Mouse (Mus musculus) testis, postnatal 10 days (tissue): ENCODE data around the gene B830017H08Rik.

Source experiments
- DNase-seq: peaks from one replicate; pipeline ENCODE4 v3.0.0; 2021; ENCODE audit warnings: low spot score

B830017H08Rik gene

GRCm38 (mm10) chr16:17832821-17833220 lies at the start of gene B830017H08Rik:
Gene B830017H08Rik (plus strand): TSS chr16:17833121.
- DNase-seq: no peak

- DNase-seq: no peak
Measured at GRCm38 (mm10) chr16:17785337-17785736, 47.6 kb upstream of the B830017H08Rik start.

GRCm38 (mm10) chr16:17792728-17793127 lies 40.2 kb upstream of the B830017H08Rik start:
- DNase-seq: no peak

GRCm38 (mm10) chr16:17794047-17794446 lies 38.9 kb upstream of the B830017H08Rik start:
- no peak for DNase-seq

GRCm38 (mm10) chr16:17795643-17796042 lies 37.3 kb upstream of the B830017H08Rik start:
- DNase-seq: no peak

GRCm38 (mm10) chr16:17796519-17796918 lies 36.4 kb upstream of the B830017H08Rik start:
- no peak for DNase-seq

GRCm38 (mm10) chr16:17796971-17797811 lies 35.7 kb upstream of the B830017H08Rik start, which contains the start of gene Scarf2:
Gene Scarf2 (plus strand): TSS chr16:17797282.
- DNase-seq: peak; percentile 82

- peak; percentile 54 for DNase-seq
Measured at GRCm38 (mm10) chr16:17797812-17798311, 35.1 kb upstream of the B830017H08Rik start.

GRCm38 (mm10) chr16:17798321-17799180 lies 34.4 kb upstream of the B830017H08Rik start:
- peak; percentile 76 for DNase-seq

GRCm38 (mm10) chr16:17799584-17799983 lies 33.3 kb upstream of the B830017H08Rik start:
- DNase-seq: no peak

GRCm38 (mm10) chr16:17801777-17802455 lies 31.0 kb upstream of the B830017H08Rik start:
- peak; percentile 55 for DNase-seq

- no peak for DNase-seq
Measured at GRCm38 (mm10) chr16:17802456-17802838, 30.5 kb upstream of the B830017H08Rik start.

GRCm38 (mm10) chr16:17802839-17803674 lies 29.9 kb upstream of the B830017H08Rik start:
- DNase-seq: peak; percentile 59

GRCm38 (mm10) chr16:17803675-17804448 lies 29.1 kb upstream of the B830017H08Rik start:
- DNase-seq: no peak

- no peak for DNase-seq
Measured at GRCm38 (mm10) chr16:17804449-17804912, 28.4 kb upstream of the B830017H08Rik start.

GRCm38 (mm10) chr16:17804982-17805381 lies 27.9 kb upstream of the B830017H08Rik start:
- no peak for DNase-seq

GRCm38 (mm10) chr16:17806581-17807191 lies 26.2 kb upstream of the B830017H08Rik start:
- no peak for DNase-seq

- DNase-seq: peak; percentile 82
Measured at GRCm38 (mm10) chr16:17807192-17808009, 25.5 kb upstream of the B830017H08Rik start.

- DNase-seq: no peak
Measured at GRCm38 (mm10) chr16:17809125-17809524, 23.8 kb upstream of the B830017H08Rik start.
